Mouse (Mus musculus) heart, adult 11 months (tissue): ENCODE data around the gene Opn1sw.

ENCODE experiments used
- DNase-seq: peaks from one replicate; pipeline ENCODE4 v3.0.0; 2022

The Opn1sw gene

GRCm38 (mm10) chr6:29388052-29388518 is at the start of gene Opn1sw:
Opn1sw (minus strand) TSS chr6:29388468.
- DNase-seq, result peak; percentile 89

- peak; percentile 99 for DNase-seq
Measured at GRCm38 (mm10) chr6:29436461-29436934, 48.2 kb upstream of the Opn1sw start.

GRCm38 (mm10) chr6:29435940-29436451 is 47.7 kb upstream of the Opn1sw start:
- peak; percentile 97 for DNase-seq

GRCm38 (mm10) chr6:29434911-29435691 is 46.8 kb upstream of the Opn1sw start:
- peak; percentile 97 for DNase-seq

- DNase-seq, result peak; percentile 98
Measured at GRCm38 (mm10) chr6:29433804-29434795, 45.8 kb upstream of the Opn1sw start.

GRCm38 (mm10) chr6:29433038-29433803 is 45.0 kb upstream of the Opn1sw start, which contains the start of gene Flnc:
Flnc (plus strand) TSS chr6:29433256.
- peak; percentile 97 for DNase-seq

GRCm38 (mm10) chr6:29432676-29433037 is 44.4 kb upstream of the Opn1sw start:
- DNase-seq, result no peak

- DNase-seq, result peak; percentile 96
Measured at GRCm38 (mm10) chr6:29432156-29432555, 43.9 kb upstream of the Opn1sw start.

- peak; percentile 98 for DNase-seq
Measured at GRCm38 (mm10) chr6:29431473-29431872, 43.2 kb upstream of the Opn1sw start.

GRCm38 (mm10) chr6:29430681-29431420 is 42.6 kb upstream of the Opn1sw start:
- peak; percentile 91 for DNase-seq

GRCm38 (mm10) chr6:29428171-29428570 is 39.9 kb upstream of the Opn1sw start:
- no peak for DNase-seq

GRCm38 (mm10) chr6:29426331-29426730 is 38.1 kb upstream of the Opn1sw start:
- no peak for DNase-seq

- DNase-seq, result no peak
Measured at GRCm38 (mm10) chr6:29425118-29425517, 36.9 kb upstream of the Opn1sw start.

GRCm38 (mm10) chr6:29420596-29420995 is 32.3 kb upstream of the Opn1sw start:
- DNase-seq, result no peak

GRCm38 (mm10) chr6:29415446-29415845 is 27.2 kb upstream of the Opn1sw start:
- peak; percentile 88 for DNase-seq

- no peak for DNase-seq
Measured at GRCm38 (mm10) chr6:29406412-29406811, 18.1 kb upstream of the Opn1sw start.

GRCm38 (mm10) chr6:29402693-29403342 is 14.6 kb upstream of the Opn1sw start:
- no peak for DNase-seq

- no peak for DNase-seq
Measured at GRCm38 (mm10) chr6:29399851-29400250, 11.6 kb upstream of the Opn1sw start.

- DNase-seq, result no peak
Measured at GRCm38 (mm10) chr6:29397575-29397974, 9.3 kb upstream of the Opn1sw start.

- DNase-seq, result peak; percentile 91
Measured at GRCm38 (mm10) chr6:29396714-29397540, 8.7 kb upstream of the Opn1sw start.
